Mouse (Mus musculus) small intestine, adult 10 weeks (tissue): ENCODE results near the gene Acot10. TPM values are rescaled to one million over a fixed set of nuclear protein-coding genes. Genes with fewer than 3 reads are reported as not detected.

ENCODE experiments used
- polyA plus RNA-seq: library from polyadenylated mRNA; stranded (reverse); fragments of 350-450 nt; fragmentation: Illumina TruSeq; extraction: RNeasy Lipid Tissue Mini Kit (QIAGEN cat#74804); gene quantifications from one replicate; pipeline ENCODE4 v1.2.3, GENCODE M21; 2014; ENCODE audit warnings: low replicate concordance

The Acot10 gene
- not detected for polyA plus RNA-seq

GRCm38 (mm10) chr15:20666650-20667049, at the start of gene Acot10:
Acot10 (minus strand) TSS chr15:20666750.

Other genes with a start within 250 kb of the Acot10 start
- gene Cdh12, start 217.5 kb downstream of the Acot10 start, polyA plus RNA-seq: not detected